Mouse (Mus musculus) midbrain, embryonic 15.5 days (tissue): ENCODE data around the gene Zfp775. TPM values are rescaled to one million over a fixed set of nuclear protein-coding genes. Genes with fewer than 3 reads are reported as not detected.

Source experiments
- ATAC-seq: fragments of 200-750 bp; cut with Nextera tagmentation; replicated peaks from 2 replicates; pipeline ENCODE4 v1.8.0; 2017; ENCODE audit warnings: moderate TSS enrichment
- H3K27ac ChIP-seq: fragments of 300-500 bp; sonication (generic); 2 replicates; pipeline ENCODE4 v1.5.1; 2015; ENCODE audit warnings: mild to moderate bottlenecking, inconsistent platforms
- H3K27me3 ChIP-seq: fragments of 300-500 bp; sonication (generic); replicated peaks from 2 replicates; pipeline ENCODE4 v1.6.1; 2015; ENCODE audit warnings: inconsistent platforms
- H3K36me3 ChIP-seq: fragments of 300-500 bp; sonication (generic); replicated peaks from 2 replicates; pipeline ENCODE4 v1.6.1; 2015; ENCODE audit warnings: inconsistent platforms
- H3K4me1 ChIP-seq: fragments of 300-500 bp; sonication (generic); 2 replicates; pipeline ENCODE4 v1.6.1; 2015; ENCODE audit warnings: inconsistent platforms
- H3K4me2 ChIP-seq: fragments of 300-500 bp; sonication (generic); 2 replicates; pipeline ENCODE4 v1.6.1; 2015; ENCODE audit warnings: inconsistent platforms, mild to moderate bottlenecking, moderate library complexity
- H3K4me3 ChIP-seq: fragments of 300-500 bp; sonication (generic); 2 replicates; pipeline ENCODE4 v1.5.1; 2015; ENCODE audit warnings: mild to moderate bottlenecking, inconsistent platforms
- H3K9ac ChIP-seq: fragments of 300-500 bp; sonication (generic); 2 replicates; pipeline ENCODE4 v1.6.1; 2015; ENCODE audit warnings: mild to moderate bottlenecking, inconsistent platforms
- H3K9me3 ChIP-seq: fragments of 300-500 bp; sonication (generic); 2 replicates; pipeline ENCODE4 v1.6.1; 2016; ENCODE audit warnings: inconsistent platforms
- WGBS: fragments of 180-500 bp; shearing (Covaris S2); methylation state at CpG from one replicate; pipeline ENCODE4 v1.1.7; 2015; ENCODE audit warnings: mixed read lengths; 5-methylcytosine and 5-hydroxymethylcytosine counted together
- polyA plus RNA-seq: library from polyadenylated mRNA; unstranded; fragments of >200 nt; fragmentation: Nextera tagmentation; extraction: Ambion mirVana; gene quantifications from 2 replicates; pipeline ENCODE4 v1.2.1, GENCODE M21; 2015

Gene Zfp775
- polyA plus RNA-seq, 1 experiment from 2014 or later, result 16.8 TPM

- H3K27me3 ChIP-seq, result no peaks in the 10 kb centered on the region
- no peaks in the 10 kb centered on the region for H3K36me3 ChIP-seq
- H3K4me1 ChIP-seq, result no peaks in the 10 kb centered on the region
- 95% methylated on average over 9 of the region's 9 CpGs for WGBS
- no peak for ATAC-seq
- H3K9ac ChIP-seq, result no peak overlapping the region
- no peaks in the 10 kb centered on the region for H3K9me3 ChIP-seq
- H3K27ac ChIP-seq, result no peak overlapping the region
- no peak overlapping the region for H3K4me3 ChIP-seq
- H3K4me2 ChIP-seq, result no peak overlapping the region
Observed at GRCm38 (mm10) chr6:48665471-48665870, 63.6 kb downstream of the Zfp775 start.

GRCm38 (mm10) chr6:48666159-48666586, 64.3 kb downstream of the Zfp775 start:
- no peak overlapping the region for H3K4me2 ChIP-seq
- no peaks in the 10 kb centered on the region for H3K4me1 ChIP-seq
- H3K27me3 ChIP-seq, result no peaks in the 10 kb centered on the region
- no peak overlapping the region for H3K27ac ChIP-seq
- no peak overlapping the region for H3K9ac ChIP-seq
- WGBS, result 74% methylated on average over 7 of the region's 7 CpGs
- no peak for ATAC-seq
- H3K4me3 ChIP-seq, result no peak overlapping the region
- no peaks in the 10 kb centered on the region for H3K9me3 ChIP-seq
- no peaks in the 10 kb centered on the region for H3K36me3 ChIP-seq

- ATAC-seq, result no peak
- no peaks in the 10 kb centered on the region for H3K36me3 ChIP-seq
- no peaks in the 10 kb centered on the region for H3K4me1 ChIP-seq
- H3K4me2 ChIP-seq, result no peak overlapping the region
- no peaks in the 10 kb centered on the region for H3K27me3 ChIP-seq
- H3K9ac ChIP-seq, result no peak overlapping the region
- no peak overlapping the region for H3K27ac ChIP-seq
- no peak overlapping the region for H3K4me3 ChIP-seq
- no peaks in the 10 kb centered on the region for H3K9me3 ChIP-seq
Observed at GRCm38 (mm10) chr6:48668022-48668421, 66.2 kb downstream of the Zfp775 start.

DNA sequence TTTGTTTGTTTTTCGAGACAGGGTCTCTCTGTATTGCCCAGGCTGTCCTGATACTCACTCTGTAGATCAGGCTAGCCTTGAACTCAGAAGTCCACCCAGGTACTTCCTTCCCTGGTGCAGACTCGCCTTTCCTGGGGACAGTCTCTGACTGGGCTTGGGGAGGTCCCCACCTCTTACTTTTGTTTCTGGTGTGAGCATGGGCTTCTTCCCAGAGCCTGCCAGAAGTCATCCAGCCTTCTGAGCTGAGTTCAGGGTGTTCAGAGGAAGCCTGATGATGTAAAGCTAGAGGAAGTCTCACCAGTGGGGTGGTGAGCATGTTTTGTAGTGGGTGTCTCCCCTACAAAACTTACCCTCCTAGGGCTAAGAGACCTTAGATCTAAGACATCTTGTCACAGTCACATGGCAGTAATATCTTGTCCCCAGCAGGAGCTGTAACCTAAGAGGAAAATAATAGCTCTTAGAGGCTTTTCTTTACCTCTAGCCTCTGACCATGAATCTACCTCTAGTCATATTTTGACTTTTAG, 67.6 kb downstream of the Zfp775 start:
- Histone ChIP-seq H3K9ac (no peak overlapping the region), H3K36me3 (no peaks in the 10 kb centered on the region), H3K27ac (no peak overlapping the region), H3K4me1 (no peaks in the 10 kb centered on the region), H3K4me3 (no peak overlapping the region), H3K9me3 (no peaks in the 10 kb centered on the region), H3K27me3 (no peaks in the 10 kb centered on the region), H3K4me2 (no peak overlapping the region)
- ATAC-seq, result no peak
- WGBS, result 74% methylated on average over 2 of the region's 2 CpGs

Other genes with a start within 250 kb of the Zfp775 start
- gene Krba1, start 206.5 kb upstream of the Zfp775 start, polyA plus RNA-seq, result 31.5 and 33.3 TPM in 2 replicates
- 28.9 and 33.8 TPM in 2 replicates for gene Zfp467, start 156.2 kb upstream of the Zfp775 start, polyA plus RNA-seq
- 0.40 and 0.46 TPM in 2 replicates for gene Sspo, start 153.8 kb upstream of the Zfp775 start, polyA plus RNA-seq
- gene Atp6v0e2, start 64.4 kb upstream of the Zfp775 start, polyA plus RNA-seq, result 292 and 304 TPM in 2 replicates
- 27.9 and 28.5 TPM in 2 replicates for gene Lrrc61, start 47.3 kb upstream of the Zfp775 start, polyA plus RNA-seq
- gene Rarres2, start 29.3 kb upstream of the Zfp775 start, polyA plus RNA-seq, result 4.5 and 5.6 TPM in 2 replicates
- gene Gm45021, start 12.5 kb upstream of the Zfp775 start, polyA plus RNA-seq, result not detected in 2 replicates
- 48.9 and 50.4 TPM in 2 replicates for gene Repin1, start 8.2 kb upstream of the Zfp775 start, polyA plus RNA-seq
- 0.88 TPM in 1 of 2 replicates, not detected in the other for gene Gm44965, start 8.1 kb upstream of the Zfp775 start, polyA plus RNA-seq
- gene AI854703, start 24.7 kb downstream of the Zfp775 start, polyA plus RNA-seq, result 20.9 and 23.8 TPM in 2 replicates
- gene Gimap8, start 45.2 kb downstream of the Zfp775 start, polyA plus RNA-seq, result 0.52 and 0.86 TPM in 2 replicates
- 1.5 and 1.7 TPM in 2 replicates for gene Gimap9, start 74.1 kb downstream of the Zfp775 start, polyA plus RNA-seq
- 0.68 and 1.5 TPM in 2 replicates for gene Gimap4, start 82.5 kb downstream of the Zfp775 start, polyA plus RNA-seq
- gene Gimap6, start 106.2 kb downstream of the Zfp775 start, polyA plus RNA-seq, result 6.6 and 6.8 TPM in 2 replicates
- gene Gm28053, start 116.5 kb downstream of the Zfp775 start, polyA plus RNA-seq, result 0.88 TPM in 1 of 2 replicates, not detected in the other
- not detected in 2 replicates for gene Gimap7, start 116.6 kb downstream of the Zfp775 start, polyA plus RNA-seq
- gene Gimap1, start 137.0 kb downstream of the Zfp775 start, polyA plus RNA-seq, result 4.8 and 5.8 TPM in 2 replicates
- gene Gimap5, start 144.1 kb downstream of the Zfp775 start, polyA plus RNA-seq, result 0.71 and 1.6 TPM in 2 replicates
- not detected in 2 replicates for gene Gimap3, start 168.8 kb downstream of the Zfp775 start, polyA plus RNA-seq
- gene Tmem176a, start 238.9 kb downstream of the Zfp775 start, polyA plus RNA-seq, result 15.0 and 16.1 TPM in 2 replicates
- 110 and 122 TPM in 2 replicates for gene Tmem176b, start 239.4 kb downstream of the Zfp775 start, polyA plus RNA-seq